Mouse (Mus musculus): ENCODE results near the gene Mast3.

Gene Mast3

DNA sequence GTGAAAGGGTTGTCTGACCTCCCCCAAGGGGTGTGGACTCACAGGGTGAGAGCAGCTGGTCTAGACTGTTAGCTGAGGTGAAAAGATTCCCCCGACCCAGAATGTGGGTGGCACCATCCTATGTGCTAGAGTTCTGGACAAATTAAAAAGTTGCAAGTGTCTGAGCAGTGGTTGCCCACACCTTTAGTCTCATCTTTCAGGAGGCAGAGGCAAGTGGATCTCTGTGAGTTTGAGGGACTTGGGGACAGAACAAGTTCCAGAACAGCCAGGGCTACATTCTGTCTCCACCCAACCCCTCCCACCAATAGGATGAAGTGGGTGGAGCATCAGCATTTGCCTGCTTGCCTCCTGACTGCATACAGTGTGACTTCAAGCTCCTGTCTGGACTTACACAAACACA lies 42.7 kb downstream of the Mast3 start:
- no peak for DNase-seq (ENCODE audit: low read depth, low spot score)

DNA sequence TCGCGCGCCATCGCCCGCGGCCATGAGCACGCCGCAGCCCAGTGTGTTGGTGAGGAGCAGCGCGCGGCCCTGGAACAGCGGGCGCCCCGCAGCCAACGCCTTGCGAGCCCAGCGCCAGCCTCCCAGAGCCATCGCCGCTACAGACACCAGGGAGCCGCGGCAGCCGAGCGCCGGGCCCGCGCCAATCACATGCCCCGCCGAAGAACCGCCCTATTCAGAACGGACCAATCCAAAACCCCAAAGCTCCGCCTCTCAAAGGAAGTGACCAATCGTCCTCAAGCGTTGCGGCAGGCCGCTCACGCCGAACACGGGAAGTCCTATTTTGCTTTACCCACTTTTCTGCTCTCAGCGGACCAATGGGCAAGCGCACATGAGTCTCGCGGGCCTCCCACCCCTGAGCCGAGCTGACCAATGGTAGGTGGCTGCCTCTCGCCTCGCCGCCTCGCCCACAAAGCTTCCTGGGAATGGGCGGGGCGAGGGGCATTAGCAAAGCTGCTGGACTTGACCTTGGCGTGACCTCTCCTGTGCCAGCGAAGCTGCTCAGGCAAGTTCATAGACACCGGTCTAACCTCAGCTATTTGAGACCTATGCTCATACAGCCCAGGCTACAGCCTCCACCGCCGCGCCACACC lies 44.0 kb downstream of the Mast3 start, which contains the start of gene Mpv17l2:
Gene Mpv17l2, minus strand, starts transcription at position 172 of the 632 bp plus-strand sequence.
- DNase-seq (ENCODE audit: low read depth, low spot score): peak; percentile 99

DNA sequence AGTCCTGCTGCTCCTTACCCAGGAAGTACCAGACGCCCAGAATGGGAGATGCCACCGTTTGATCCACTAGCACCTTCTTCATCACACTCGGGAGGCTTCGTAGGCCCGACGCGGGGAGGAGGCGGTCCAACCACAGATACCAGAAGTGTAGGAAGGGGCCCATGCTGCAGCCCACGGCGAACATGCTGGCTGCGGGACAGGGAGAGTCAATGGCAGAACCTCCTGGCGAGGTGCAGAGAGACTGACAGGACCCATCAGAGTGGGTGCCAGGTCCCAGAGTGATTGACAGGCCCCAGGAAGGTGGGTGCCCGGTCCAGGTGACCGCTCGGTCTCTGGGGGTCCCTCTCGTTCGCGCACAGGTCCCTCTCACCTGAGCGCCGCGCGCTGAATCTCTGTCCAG lies 44.5 kb downstream of the Mast3 start:
- DNase-seq (ENCODE audit: low read depth, low spot score): no peak

GRCm38 (mm10) chr8:70758616-70759561 lies 46.0 kb downstream of the Mast3 start:
- DNase-seq (ENCODE audit: low read depth, low spot score): no peak

GRCm38 (mm10) chr8:70758308-70758615 lies 46.6 kb downstream of the Mast3 start:
- no peak for DNase-seq (ENCODE audit: low read depth, low spot score)

GRCm38 (mm10) chr8:70757523-70758307 lies 47.1 kb downstream of the Mast3 start:
- no peak for DNase-seq (ENCODE audit: low read depth, low spot score)

DNA sequence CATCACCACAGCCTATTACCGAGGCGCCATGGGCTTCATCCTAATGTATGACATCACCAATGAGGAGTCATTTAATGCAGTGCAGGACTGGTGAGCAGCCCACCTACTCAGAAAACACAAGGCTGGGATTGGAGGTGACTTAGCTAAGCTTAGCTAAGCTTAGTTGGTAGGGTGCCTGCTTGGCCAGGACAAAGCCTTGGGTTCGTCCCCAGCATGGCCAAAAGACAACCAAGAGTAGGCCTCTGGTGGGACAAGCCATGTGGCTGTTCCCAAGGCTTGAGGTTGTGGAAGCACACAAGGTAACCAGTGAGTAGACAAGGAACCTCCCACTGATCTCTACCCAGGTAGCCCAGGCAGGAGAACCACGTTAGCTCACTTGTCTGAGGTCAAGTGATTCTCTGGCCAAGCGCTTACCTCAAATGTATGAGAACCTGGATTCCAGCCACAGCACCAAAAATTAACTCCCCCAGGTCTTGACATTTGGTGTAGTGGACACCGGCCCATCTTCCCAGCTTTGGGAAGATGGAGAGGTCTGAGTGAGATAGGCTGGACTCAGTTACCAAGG lies 48.3 kb downstream of the Mast3 start:
- DNase-seq (ENCODE audit: low read depth, low spot score): no peak

DNA sequence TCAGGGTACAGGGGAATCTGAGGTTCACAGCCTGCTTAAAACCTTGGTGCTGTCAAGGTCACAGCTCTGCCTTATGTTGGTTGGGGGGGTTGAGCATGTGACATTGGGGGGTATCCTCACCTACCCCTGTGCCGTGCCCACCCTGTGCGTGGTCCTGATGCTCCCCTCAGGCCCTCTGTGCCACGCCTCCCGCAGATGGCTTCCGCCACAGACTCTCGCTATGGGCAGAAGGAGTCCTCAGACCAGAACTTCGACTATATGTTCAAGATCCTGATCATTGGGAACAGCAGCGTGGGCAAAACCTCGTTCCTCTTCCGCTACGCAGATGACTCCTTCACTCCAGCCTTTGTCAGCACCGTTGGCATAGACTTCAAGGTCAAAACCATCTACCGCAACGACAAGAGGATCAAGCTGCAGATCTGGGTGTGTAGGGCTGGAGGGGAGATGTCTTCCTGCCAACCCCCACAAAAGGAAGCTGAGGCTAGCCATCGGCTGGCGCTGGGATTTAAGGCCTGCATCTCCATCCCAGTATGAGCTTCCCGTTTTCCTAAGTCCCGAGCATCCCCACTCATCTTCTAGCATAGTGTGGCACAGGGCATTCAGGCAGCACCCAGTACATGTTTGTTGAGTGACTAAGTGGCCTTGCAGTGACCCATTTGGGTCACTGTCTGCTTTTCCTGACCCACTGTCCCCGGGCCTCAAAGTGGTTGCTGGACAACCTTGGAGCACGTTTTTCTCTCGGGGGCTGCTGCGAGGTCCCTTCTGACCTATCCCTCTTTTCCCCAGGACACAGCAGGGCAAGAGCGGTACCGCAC lies 49.0 kb downstream of the Mast3 start:
- DNase-seq (ENCODE audit: low read depth, low spot score): no peak

GRCm38 (mm10) chr8:70754871-70755660 lies 49.8 kb downstream of the Mast3 start:
- no peak for DNase-seq (ENCODE audit: low read depth, low spot score)

GRCm38 (mm10) chr8:70754043-70754870 lies 50.6 kb downstream of the Mast3 start, which contains the start of gene Rab3a:
Gene Rab3a, plus strand, starts transcription at chr8:70754679.
- peak; percentile 98 for DNase-seq (ENCODE audit: low read depth, low spot score)

- DNase-seq (ENCODE audit: low read depth, low spot score): peak; percentile 92
These were observed 51.7 kb downstream of the Mast3 start for GRCm38 (mm10) chr8:70753151-70753550.

DNA sequence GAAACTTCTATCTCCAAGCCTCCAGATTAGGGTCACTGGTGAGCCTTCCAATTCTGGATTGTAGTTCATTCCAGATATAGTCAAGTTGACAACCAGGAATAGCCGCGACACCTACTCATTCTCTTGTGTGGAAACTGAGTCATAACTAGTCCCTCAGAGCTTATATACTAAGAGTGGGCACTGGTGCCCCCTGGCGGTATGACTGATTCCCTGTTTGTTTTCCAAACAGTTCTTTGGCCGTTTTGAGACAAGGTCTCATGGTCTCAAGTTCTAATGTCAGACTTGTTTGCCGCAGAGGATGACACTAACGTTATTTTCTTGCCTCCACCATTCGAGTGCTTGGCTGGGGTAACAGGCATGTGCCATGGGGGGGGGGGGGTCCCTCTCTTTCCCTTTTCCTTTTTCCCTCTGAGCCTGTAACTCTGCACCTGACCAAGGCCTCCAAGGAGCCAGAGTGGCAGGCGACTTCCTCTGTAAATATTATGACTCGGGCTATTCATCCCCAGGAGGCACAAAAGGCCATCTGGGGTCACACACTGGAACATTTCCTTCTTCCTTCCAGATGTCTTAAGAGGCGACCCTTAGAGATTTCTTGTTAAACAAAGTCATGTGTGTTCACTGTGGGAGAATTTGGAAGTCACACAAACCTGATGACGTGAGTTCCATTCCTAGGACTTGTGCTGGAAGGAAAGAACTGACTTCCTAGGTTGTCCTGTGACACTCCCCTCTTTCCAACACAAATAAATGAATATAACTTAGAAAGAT lies 52.7 kb downstream of the Mast3 start:
- peak; percentile 90 for DNase-seq (ENCODE audit: low read depth, low spot score)

DNA sequence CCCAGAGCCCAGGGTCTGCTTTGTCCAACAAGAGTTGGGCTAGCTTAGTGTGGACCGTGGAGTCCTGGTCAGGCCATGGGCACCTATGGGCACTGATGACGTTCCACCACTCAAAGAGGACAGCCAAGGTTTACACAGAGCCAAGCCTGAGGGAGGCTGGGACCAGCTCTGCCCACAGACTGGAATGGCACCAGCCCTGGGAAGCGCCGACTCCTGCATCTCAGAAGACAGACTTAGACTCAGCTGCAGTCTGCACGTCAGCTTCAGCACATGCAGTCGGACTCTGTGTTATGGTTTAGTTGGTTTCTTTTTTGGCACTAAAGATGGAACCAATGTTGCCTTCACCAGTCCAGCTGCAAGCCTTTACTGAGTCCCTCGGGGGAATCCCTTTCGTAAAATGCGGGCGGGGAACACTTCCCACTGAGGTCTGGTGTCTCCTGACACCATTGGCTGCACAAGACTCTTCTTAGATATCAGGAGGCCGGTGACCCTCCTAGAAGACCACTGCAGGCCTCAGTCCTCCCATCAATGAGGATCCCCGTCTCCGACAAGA lies 54.6 kb downstream of the Mast3 start:
- no peak for DNase-seq (ENCODE audit: low read depth, low spot score)

DNA sequence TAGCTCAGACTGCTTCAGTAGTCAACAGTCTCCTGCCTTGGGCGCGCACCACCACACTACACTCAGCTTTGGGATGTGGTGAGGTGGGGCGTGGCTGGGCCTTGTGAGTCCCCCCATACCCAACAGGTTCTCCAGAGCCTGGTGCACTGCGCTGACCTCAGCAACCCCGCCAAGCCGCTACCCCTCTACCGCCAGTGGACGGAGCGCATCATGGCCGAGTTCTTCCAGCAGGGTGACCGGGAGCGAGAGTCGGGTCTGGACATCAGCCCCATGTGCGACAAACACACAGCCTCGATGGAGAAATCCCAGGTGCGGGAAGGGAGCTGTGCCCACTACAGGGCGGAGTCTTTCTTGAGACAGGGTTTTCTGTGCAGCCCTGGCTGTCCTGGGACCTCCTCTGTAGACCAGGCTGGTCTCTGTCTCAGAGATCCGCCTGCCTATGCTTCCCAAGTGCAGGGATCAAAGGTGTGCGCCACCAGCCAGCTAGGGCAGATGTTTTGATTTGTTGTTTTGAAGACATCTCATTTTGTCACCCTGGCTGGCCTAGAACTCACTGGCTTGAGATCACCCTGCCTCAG lies 55.7 kb downstream of the Mast3 start:
- no peak for DNase-seq (ENCODE audit: low read depth, low spot score)

- DNase-seq (ENCODE audit: low read depth, low spot score): no peak
These were observed 56.4 kb downstream of the Mast3 start for GRCm38 (mm10) chr8:70748246-70749096.

DNA sequence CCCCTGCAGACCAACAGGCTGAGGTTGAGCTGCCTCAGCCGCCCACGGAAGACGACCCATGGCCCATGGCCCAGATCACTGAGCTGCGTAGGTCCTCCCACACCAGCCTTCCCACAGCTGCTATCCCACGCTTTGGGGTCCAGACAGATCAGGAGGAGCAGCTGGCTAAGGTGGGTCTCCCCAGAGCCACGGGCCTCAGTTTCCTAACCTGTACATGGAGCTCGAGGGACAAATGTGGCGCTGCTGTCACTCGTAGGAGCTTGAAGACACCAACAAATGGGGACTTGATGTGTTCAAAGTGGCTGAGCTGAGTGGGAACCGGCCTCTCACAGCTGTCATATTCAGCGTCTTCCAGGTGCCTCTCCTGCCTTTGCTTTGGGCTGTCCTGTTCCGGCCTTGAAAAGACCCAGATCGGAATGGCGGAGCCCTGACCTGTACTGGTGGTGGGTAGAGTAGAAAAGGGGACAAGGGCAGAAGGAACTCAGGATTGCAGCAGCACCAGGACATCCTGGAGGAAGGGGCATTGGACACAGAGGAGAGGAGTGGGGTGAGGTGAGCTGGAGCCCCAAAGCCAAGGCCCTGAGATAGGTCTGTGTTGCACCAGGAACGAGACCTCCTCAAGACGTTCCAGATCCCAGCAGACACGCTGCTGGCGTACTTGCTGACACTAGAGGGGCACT lies 57.5 kb downstream of the Mast3 start:
- DNase-seq (ENCODE audit: low read depth, low spot score): no peak

All from skeletal muscle tissue, adult 2 months (tissue).